Mouse (Mus musculus) ES-Bruce4 (cell line): ENCODE results near the gene Immp1l.

Experiments used
- CTCF ChIP-seq: IDR thresholded peaks from one replicate; pipeline ENCODE4 v1.8.1; 2011; ENCODE audit warnings: low read depth, low read length
- POLR2A ChIP-seq: IDR thresholded peaks from one replicate; pipeline ENCODE4 v1.8.1; 2011; ENCODE audit warnings: low read length; ENCODE audit not compliant: insufficient read depth

GRCm38 (mm10) chr2:105908351-105908750, 3.9 kb downstream of the Immp1l start:
- TF ChIP-seq POLR2A: no peak
- TF ChIP-seq CTCF: no peak
